Mouse (Mus musculus) heart, embryonic 13.5 days (tissue): ENCODE results near the gene Gpc5. TPM values are rescaled to one million over a fixed set of nuclear protein-coding genes. Genes with fewer than 3 reads are reported as not detected.

Experiments used
- ATAC-seq: fragments of 200-750 bp; cut with Nextera tagmentation; 2 replicates; pipeline ENCODE4 v1.8.0; 2017; ENCODE audit warnings: moderate TSS enrichment; ENCODE audit not compliant: insufficient number of reproducible peaks, low FRiP score, low TSS enrichment; ENCODE audit errors: extremely low read depth
- H3K27ac ChIP-seq: fragments of 300-500 bp; sonication (generic); replicated peaks from 2 replicates; pipeline ENCODE4 v1.5.1; 2015; ENCODE audit warnings: moderate library complexity, mild to moderate bottlenecking, inconsistent platforms
- H3K27me3 ChIP-seq: fragments of 300-500 bp; sonication (generic); replicated peaks from 2 replicates; pipeline ENCODE4 v1.6.1; 2015; ENCODE audit warnings: mild to moderate bottlenecking, inconsistent platforms
- H3K36me3 ChIP-seq: fragments of 300-500 bp; sonication (generic); 2 replicates; pipeline ENCODE4 v1.6.1; 2015; ENCODE audit warnings: mild to moderate bottlenecking, inconsistent platforms
- H3K4me1 ChIP-seq: fragments of 300-500 bp; sonication (generic); 2 replicates; pipeline ENCODE4 v1.6.1; 2015; ENCODE audit warnings: inconsistent platforms
- H3K4me2 ChIP-seq: fragments of 300-500 bp; sonication (generic); 2 replicates; pipeline ENCODE4 v1.6.1; 2015; ENCODE audit warnings: inconsistent platforms, mild to moderate bottlenecking, moderate library complexity
- H3K4me3 ChIP-seq: fragments of 300-500 bp; sonication (generic); 2 replicates; pipeline ENCODE4 v1.5.1; 2015; ENCODE audit warnings: moderate library complexity, mild to moderate bottlenecking, inconsistent platforms
- H3K9ac ChIP-seq: fragments of 300-500 bp; sonication (generic); 2 replicates; pipeline ENCODE4 v1.6.1; 2015; ENCODE audit warnings: inconsistent platforms, mild to moderate bottlenecking, moderate library complexity
- H3K9me3 ChIP-seq: fragments of 300-500 bp; sonication (generic); 2 replicates; pipeline ENCODE4 v1.6.1; 2016; ENCODE audit warnings: inconsistent platforms
- WGBS: fragments of 180-500 bp; shearing (Covaris S2); methylation state at CpG from one replicate; pipeline ENCODE4 v1.1.7; 2015; ENCODE audit warnings: mixed read lengths; 5-methylcytosine and 5-hydroxymethylcytosine counted together
- polyA plus RNA-seq: library from polyadenylated mRNA; unstranded; fragments of >200 nt; fragmentation: Nextera tagmentation; extraction: Ambion mirVana; gene quantifications from 2 replicates; pipeline ENCODE4 v1.2.1, GENCODE M21; 2015

Gpc5 gene
- polyA plus RNA-seq, 1 experiment from 2014 or later: 0.19 TPM

DNA sequence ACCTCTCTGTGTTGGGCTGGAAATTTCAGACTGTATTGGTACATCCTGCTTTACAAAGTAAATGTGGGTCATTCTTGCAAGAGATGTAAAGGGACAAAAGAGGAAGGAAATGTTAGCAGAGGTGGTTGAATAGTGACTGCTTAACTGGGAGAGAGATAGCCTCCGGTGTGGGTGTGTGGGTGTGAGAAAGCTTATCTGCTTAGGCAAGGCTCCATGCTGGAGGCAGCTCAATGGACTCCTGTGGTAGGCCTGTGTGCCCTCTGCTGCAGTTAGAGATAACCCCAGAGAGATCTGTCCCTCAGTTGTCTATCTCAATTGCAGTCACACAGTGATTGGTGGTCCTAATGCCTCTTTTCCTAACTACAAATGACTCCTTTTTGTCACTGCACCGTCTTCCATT, 887.2 kb downstream of the Gpc5 start:
- ATAC-seq: no peak
- H3K4me1 ChIP-seq: no peaks in the 10 kb centered on the region

DNA sequence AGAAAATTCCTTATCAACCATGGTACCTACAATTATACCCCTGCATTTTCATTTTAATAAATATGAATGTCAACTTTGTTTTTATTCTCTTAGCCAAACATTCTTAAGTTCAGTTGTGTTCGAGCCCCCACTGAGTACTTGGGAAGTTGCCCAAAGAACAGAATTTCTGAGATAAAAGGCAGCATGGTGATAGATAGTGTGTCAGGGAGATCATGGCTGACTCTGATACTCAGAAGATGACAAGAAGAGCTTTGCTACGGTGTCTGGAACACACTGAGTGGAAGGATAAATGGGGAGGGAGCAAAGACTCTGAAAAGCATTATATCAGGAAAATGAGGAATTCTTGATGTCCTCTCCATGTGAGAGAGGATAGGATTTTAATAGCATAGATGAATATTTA, 898.7 kb downstream of the Gpc5 start:
- H3K27ac ChIP-seq: no peak overlapping the region
- WGBS: 31% methylated on average over 2 of the region's 2 CpGs
- no peaks in the 10 kb centered on the region for H3K9me3 ChIP-seq
- no peaks in the 10 kb centered on the region for H3K36me3 ChIP-seq
- H3K4me1 ChIP-seq: no peaks in the 10 kb centered on the region
- no peak for ATAC-seq
- no peak overlapping the region for H3K9ac ChIP-seq
- H3K4me2 ChIP-seq: no peak overlapping the region
- no peak overlapping the region for H3K4me3 ChIP-seq
- no peaks in the 10 kb centered on the region for H3K27me3 ChIP-seq

More for the DNA sequence above, 887.2 kb downstream of the Gpc5 start:
- WGBS: 14% methylated on average over 2 of the region's 2 CpGs
- no peaks in the 10 kb centered on the region for H3K27me3 ChIP-seq
- H3K4me3 ChIP-seq: no peak overlapping the region
- H3K9ac ChIP-seq: no peak overlapping the region
- no peaks in the 10 kb centered on the region for H3K9me3 ChIP-seq
- H3K36me3 ChIP-seq: no peaks in the 10 kb centered on the region
- H3K4me2 ChIP-seq: no peak overlapping the region
- H3K27ac ChIP-seq: no peak overlapping the region

GRCm38 (mm10) chr14:115993520-115994106, 901.6 kb downstream of the Gpc5 start:
- Histone ChIP-seq H3K4me3 (no peak overlapping the region), H3K27me3 (no peaks in the 10 kb centered on the region), H3K36me3 (no peaks in the 10 kb centered on the region), H3K4me2 (no peak overlapping the region), H3K9me3 (no peaks in the 10 kb centered on the region), H3K4me1 (no peaks in the 10 kb centered on the region), H3K9ac (no peak overlapping the region), H3K27ac (no peak overlapping the region)
- 54% methylated on average over 5 of the region's 5 CpGs for WGBS
- no peak for ATAC-seq

DNA sequence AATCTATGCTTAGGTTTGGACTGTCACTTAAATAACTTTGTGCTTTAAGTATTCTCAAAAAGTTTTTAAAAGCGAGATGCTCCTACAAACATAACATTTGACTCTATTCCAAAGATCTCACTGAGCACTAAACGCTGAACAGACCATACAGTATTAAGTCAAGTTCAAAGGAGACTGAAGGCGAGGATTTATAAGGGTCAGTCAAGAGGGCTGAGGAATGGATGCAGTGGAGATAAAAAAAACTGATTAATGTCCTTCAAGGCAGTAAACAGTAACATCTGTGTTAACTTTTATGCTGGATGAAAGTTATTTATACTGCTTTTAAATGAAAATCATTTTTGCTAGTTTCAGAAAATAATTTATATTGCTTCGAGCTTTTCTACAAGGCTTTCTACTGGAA, 906.9 kb downstream of the Gpc5 start:
- Histone ChIP-seq H3K36me3 (no peaks in the 10 kb centered on the region), H3K4me3 (no peak overlapping the region), H3K9ac (no peak overlapping the region), H3K4me1 (no peaks in the 10 kb centered on the region), H3K27me3 (no peaks in the 10 kb centered on the region), H3K9me3 (no peaks in the 10 kb centered on the region), H3K4me2 (no peak overlapping the region), H3K27ac (no peak overlapping the region)
- ATAC-seq: no peak
- 69% methylated on average over 4 of the region's 4 CpGs for WGBS

- no peaks in the 10 kb centered on the region for H3K36me3 ChIP-seq
- no peaks in the 10 kb centered on the region for H3K9me3 ChIP-seq
- no peak overlapping the region for H3K27ac ChIP-seq
- no peak overlapping the region for H3K4me3 ChIP-seq
- WGBS: 62% methylated on average over 4 of the region's 4 CpGs
- no peak overlapping the region for H3K4me2 ChIP-seq
- H3K27me3 ChIP-seq: no peaks in the 10 kb centered on the region
- no peak overlapping the region for H3K9ac ChIP-seq
- no peaks in the 10 kb centered on the region for H3K4me1 ChIP-seq
- ATAC-seq: no peak
Observed at GRCm38 (mm10) chr14:116087010-116087409, 995.0 kb downstream of the Gpc5 start.

DNA sequence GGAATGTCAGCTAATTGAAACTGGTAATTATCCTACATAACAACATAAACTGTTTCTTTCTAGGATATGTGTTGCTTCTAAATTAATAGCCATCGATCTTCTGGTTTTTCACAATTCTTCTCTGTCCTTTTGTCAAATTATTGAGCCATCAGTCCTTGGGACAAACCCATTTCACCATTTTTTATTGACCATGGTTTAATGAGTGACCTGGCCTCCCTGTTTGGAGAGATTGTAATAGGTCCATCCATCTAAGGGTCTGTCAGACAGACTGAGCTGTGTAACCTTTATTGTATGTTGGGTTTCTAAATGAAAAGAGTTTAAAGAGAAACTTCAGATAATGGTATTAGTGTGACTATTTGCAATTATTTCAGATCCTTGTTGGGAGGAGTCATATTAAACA, 1035.9 kb downstream of the Gpc5 start:
- Histone ChIP-seq H3K4me1 (no peaks in the 10 kb centered on the region), H3K9ac (no peak overlapping the region), H3K36me3 (no peaks in the 10 kb centered on the region), H3K4me2 (no peak overlapping the region), H3K27me3 (no peaks in the 10 kb centered on the region), H3K9me3 (no peaks in the 10 kb centered on the region), H3K4me3 (no peak overlapping the region), H3K27ac (no peak overlapping the region)
- 79% methylated on average over 1 of the region's 1 CpGs for WGBS
- no peak for ATAC-seq

GRCm38 (mm10) chr14:116137330-116137729, 1045.3 kb downstream of the Gpc5 start:
- H3K4me3 ChIP-seq: no peak overlapping the region
- no peak overlapping the region for H3K4me2 ChIP-seq
- ATAC-seq: no peak
- no peaks in the 10 kb centered on the region for H3K36me3 ChIP-seq
- 61% methylated on average over 5 of the region's 5 CpGs for WGBS
- no peaks in the 10 kb centered on the region for H3K27me3 ChIP-seq
- no peaks in the 10 kb centered on the region for H3K9me3 ChIP-seq
- H3K9ac ChIP-seq: no peak overlapping the region
- no peak overlapping the region for H3K27ac ChIP-seq
- H3K4me1 ChIP-seq: no peaks in the 10 kb centered on the region

DNA sequence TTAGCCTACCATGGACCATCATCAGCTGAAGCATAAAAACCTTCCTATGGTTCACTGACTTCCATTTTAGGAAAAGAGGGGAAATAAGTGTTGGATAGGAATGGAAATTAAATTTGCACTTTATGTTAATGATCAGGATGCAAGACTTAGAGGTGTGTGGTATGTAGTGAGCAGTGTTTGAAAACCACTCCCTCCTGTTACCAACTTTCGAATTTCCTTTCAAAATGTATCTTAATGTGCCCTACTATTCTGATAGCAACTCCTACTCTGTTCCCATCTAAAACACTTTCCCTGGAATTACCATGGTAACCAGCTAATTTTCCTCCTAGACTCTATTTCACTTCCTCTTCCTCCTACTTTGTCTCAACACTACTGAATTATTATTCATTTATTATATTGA, 1045.8 kb downstream of the Gpc5 start:
- Histone ChIP-seq H3K4me1 (no peaks in the 10 kb centered on the region), H3K9me3 (no peaks in the 10 kb centered on the region), H3K9ac (no peak overlapping the region), H3K27me3 (no peaks in the 10 kb centered on the region), H3K36me3 (no peaks in the 10 kb centered on the region), H3K27ac (no peak overlapping the region), H3K4me3 (no peak overlapping the region), H3K4me2 (no peak overlapping the region)
- 23% methylated on average over 1 of the region's 1 CpGs for WGBS
- no peak for ATAC-seq

GRCm38 (mm10) chr14:116162586-116162985, 1070.6 kb downstream of the Gpc5 start:
- no peaks in the 10 kb centered on the region for H3K27me3 ChIP-seq
- H3K9me3 ChIP-seq: no peaks in the 10 kb centered on the region
- H3K27ac ChIP-seq: no peak overlapping the region
- 55% methylated on average over 2 of the region's 2 CpGs for WGBS
- no peak overlapping the region for H3K9ac ChIP-seq
- H3K4me3 ChIP-seq: no peak overlapping the region
- no peaks in the 10 kb centered on the region for H3K4me1 ChIP-seq
- no peak for ATAC-seq
- no peaks in the 10 kb centered on the region for H3K36me3 ChIP-seq
- no peak overlapping the region for H3K4me2 ChIP-seq

DNA sequence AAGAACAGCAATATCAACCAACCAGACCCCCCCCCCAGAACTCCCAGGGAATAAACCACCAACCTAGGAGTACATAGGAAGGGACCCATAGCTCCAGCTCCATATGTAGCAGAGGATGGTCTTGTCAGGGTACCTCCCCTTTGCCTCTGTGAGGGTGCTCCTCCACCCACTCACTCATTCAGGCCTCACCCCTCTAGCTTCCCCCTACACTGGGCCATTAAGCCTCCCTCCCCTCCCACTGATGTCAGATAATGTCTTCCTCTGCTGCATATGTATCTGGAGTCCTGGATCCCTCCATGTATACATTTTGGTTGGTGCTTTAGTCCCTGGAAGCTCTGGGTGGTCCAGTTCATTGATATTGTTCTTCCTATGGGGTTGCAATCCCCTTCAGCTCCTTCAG, 1075.4 kb downstream of the Gpc5 start:
- no peaks in the 10 kb centered on the region for H3K27me3 ChIP-seq
- H3K9ac ChIP-seq: no peak overlapping the region
- H3K4me1 ChIP-seq: no peaks in the 10 kb centered on the region
- H3K9me3 ChIP-seq: no peaks in the 10 kb centered on the region
- no peak overlapping the region for H3K4me3 ChIP-seq
- ATAC-seq: no peak
- H3K27ac ChIP-seq: no peak overlapping the region
- no peaks in the 10 kb centered on the region for H3K36me3 ChIP-seq
- no peak overlapping the region for H3K4me2 ChIP-seq

GRCm38 (mm10) chr14:116169129-116169528, 1077.1 kb downstream of the Gpc5 start:
- no peak overlapping the region for H3K9ac ChIP-seq
- H3K9me3 ChIP-seq: no peaks in the 10 kb centered on the region
- H3K36me3 ChIP-seq: no peaks in the 10 kb centered on the region
- no peaks in the 10 kb centered on the region for H3K27me3 ChIP-seq
- H3K27ac ChIP-seq: no peak overlapping the region
- no peak for ATAC-seq
- no peak overlapping the region for H3K4me3 ChIP-seq
- 74% methylated on average over 5 of the region's 5 CpGs for WGBS
- H3K4me1 ChIP-seq: no peaks in the 10 kb centered on the region
- no peak overlapping the region for H3K4me2 ChIP-seq

DNA sequence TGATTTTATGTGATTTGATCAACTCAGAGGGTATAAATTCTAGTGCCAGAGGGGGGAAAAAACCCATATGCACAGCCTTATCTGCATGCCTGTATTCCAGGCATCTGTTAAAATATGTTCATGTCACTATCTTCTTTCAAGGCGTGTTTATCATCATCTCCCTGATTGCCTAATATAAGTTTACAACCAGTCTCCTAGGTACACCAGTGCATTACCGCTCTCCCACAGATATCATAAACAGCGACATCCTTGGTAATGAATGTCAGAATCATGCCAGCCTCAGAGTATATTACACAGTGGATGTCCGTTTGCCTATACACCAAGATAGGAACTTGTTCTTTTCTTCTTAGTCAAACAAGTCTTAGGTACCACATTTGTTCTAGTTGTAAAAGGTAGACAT, 1095.0 kb downstream of the Gpc5 start:
- WGBS: 75% methylated on average over 4 of the region's 4 CpGs
- H3K4me3 ChIP-seq: no peak overlapping the region
- H3K9me3 ChIP-seq: no peaks in the 10 kb centered on the region

More for the DNA sequence above, 1095.0 kb downstream of the Gpc5 start:
- Histone ChIP-seq H3K27me3 (no peaks in the 10 kb centered on the region), H3K4me2 (no peak overlapping the region), H3K36me3 (no peaks in the 10 kb centered on the region), H3K9ac (no peak overlapping the region), H3K4me1 (no peaks in the 10 kb centered on the region), H3K27ac (no peak overlapping the region)
- ATAC-seq: no peak
